Mouse (Mus musculus) hindbrain, embryonic 14.5 days (tissue): ENCODE data around the gene Top3a. TPM values are rescaled to one million over a fixed set of nuclear protein-coding genes. Genes with fewer than 3 reads are reported as not detected.

ENCODE experiments used
- ATAC-seq: fragments of 200-750 bp; cut with Nextera tagmentation; 2 replicates; pipeline ENCODE4 v1.8.0; 2017; ENCODE audit warnings: moderate number of reproducible peaks, mild to moderate bottlenecking, moderate TSS enrichment, moderate library complexity; ENCODE audit not compliant: low FRiP score
- DNase-seq: peaks from one replicate; pipeline ENCODE4 v3.0.0-alpha.2; 2015; ENCODE audit warnings: low spot score
- H3K27ac ChIP-seq: fragments of 300-500 bp; sonication (generic); 2 replicates; pipeline ENCODE4 v1.5.1; 2014; ENCODE audit warnings: mild to moderate bottlenecking, moderate library complexity
- H3K27me3 ChIP-seq: fragments of 300-500 bp; sonication (generic); 2 replicates; pipeline ENCODE4 v1.6.1; 2014; ENCODE audit warnings: mild to moderate bottlenecking, low read length, mixed read lengths; ENCODE audit not compliant: control insufficient read depth, insufficient read depth
- H3K36me3 ChIP-seq: fragments of 300-500 bp; sonication (generic); replicated peaks from 2 replicates; pipeline ENCODE4 v1.6.1; 2014; ENCODE audit not compliant: control insufficient read depth, insufficient read depth
- H3K4me1 ChIP-seq: fragments of 300-500 bp; sonication (generic); replicated peaks from 2 replicates; pipeline ENCODE4 v1.6.1; 2014; ENCODE audit warnings: antibody characterized with exemption, low read length, mixed read lengths; ENCODE audit not compliant: control insufficient read depth, insufficient read depth
- H3K4me2 ChIP-seq: fragments of 300-500 bp; sonication (generic); replicated peaks from 2 replicates; pipeline ENCODE4 v1.6.1; 2014; ENCODE audit warnings: mild to moderate bottlenecking, moderate library complexity
- H3K4me3 ChIP-seq: fragments of 300-500 bp; sonication (generic); replicated peaks from 2 replicates; pipeline ENCODE4 v1.5.1; 2014; ENCODE audit warnings: mild to moderate bottlenecking, low read length
- H3K9ac ChIP-seq: fragments of 300-500 bp; sonication (generic); 2 replicates; pipeline ENCODE4 v1.6.1; 2014
- H3K9me3 ChIP-seq: fragments of 300-500 bp; sonication (generic); 2 replicates; pipeline ENCODE4 v1.6.1; 2016; ENCODE audit warnings: low read length; ENCODE audit not compliant: control insufficient read depth
- WGBS: fragments of 180-500 bp; shearing (Covaris S2); extraction: QIAGEN DNeasy Blood & Tissue Kit; methylation state at CpG from one replicate; pipeline ENCODE4 v1.1.7; 2014; 5-methylcytosine and 5-hydroxymethylcytosine counted together
- polyA plus RNA-seq: library from polyadenylated mRNA; unstranded; fragments of >200 nt; fragmentation: Nextera tagmentation; extraction: Ambion mirVana; gene quantifications from 2 replicates; pipeline ENCODE4 v1.2.1, GENCODE M21; 2014

The Top3a gene
- polyA plus RNA-seq, 1 experiment from 2014 or later = 8.0 TPM

GRCm38 (mm10) chr11:60776107-60776828 lies 897 bp downstream of the Top3a start:
- Histone ChIP-seq H3K27me3 (no peaks in the 10 kb centered on the region), H3K9me3 (no peaks in the 10 kb centered on the region), H3K4me1 (peaks cover 54% of the 10 kb centered on the region), H3K27ac (peak overlapping the region; percentile 71), H3K4me3 (peak overlapping the region; percentile 80), H3K9ac (peak overlapping the region; percentile 81), H3K36me3 (peaks cover 26% of the 10 kb centered on the region), H3K4me2 (peak overlapping the region; percentile 93)
- WGBS = 5% methylated on average over 17 of the region's 17 CpGs
- ATAC-seq (no peak), DNase-seq (no peak)

- H3K4me1 ChIP-seq = peaks cover 47% of the 10 kb centered on the region
- peak overlapping the region; percentile 80 for H3K4me3 ChIP-seq
- H3K36me3 ChIP-seq = peaks cover 21% of the 10 kb centered on the region
- H3K9me3 ChIP-seq = no peaks in the 10 kb centered on the region
- ATAC-seq (no peak), DNase-seq (no peak)
- WGBS = 55% methylated on average over 6 of the region's 6 CpGs
- H3K27ac ChIP-seq = no peak overlapping the region
- no peaks in the 10 kb centered on the region for H3K27me3 ChIP-seq
- peak overlapping the region; percentile 93 for H3K4me2 ChIP-seq
- H3K9ac ChIP-seq = peak overlapping the region; percentile 81
Measured at GRCm38 (mm10) chr11:60775578-60775977, 1.6 kb downstream of the Top3a start.

GRCm38 (mm10) chr11:60774841-60775240 lies 2.3 kb downstream of the Top3a start:
- H3K4me3 ChIP-seq = no peak overlapping the region

GRCm38 (mm10) chr11:60774158-60774689 lies 2.9 kb downstream of the Top3a start:
- no peaks in the 10 kb centered on the region for H3K27me3 ChIP-seq
- H3K27ac ChIP-seq = no peak overlapping the region
- peaks cover 7% of the 10 kb centered on the region; the same call in 1 of the 2 replicates for H3K36me3 ChIP-seq
- no peak overlapping the region for H3K4me2 ChIP-seq
- DNase-seq = no peak
- 87% methylated on average over 3 of the region's 3 CpGs for WGBS
- peaks cover 33% of the 10 kb centered on the region for H3K4me1 ChIP-seq
- H3K9ac ChIP-seq = no peak overlapping the region
- no peak overlapping the region for H3K4me3 ChIP-seq
- no peaks in the 10 kb centered on the region for H3K9me3 ChIP-seq
- ATAC-seq = no peak

More at GRCm38 (mm10) chr11:60774841-60775240, 2.3 kb downstream of the Top3a start:
- ATAC-seq = no peak
- Histone ChIP-seq H3K4me1 (peaks cover 39% of the 10 kb centered on the region), H3K27me3 (no peaks in the 10 kb centered on the region), H3K36me3 (peaks cover 13% of the 10 kb centered on the region; the same call in 1 of the 2 replicates), H3K9ac (peak overlapping the region; percentile 81; the same call in 1 of the 2 replicates), H3K9me3 (no peaks in the 10 kb centered on the region), H3K27ac (no peak overlapping the region), H3K4me2 (no peak overlapping the region)
- DNase-seq = no peak
- WGBS = 93% methylated on average over 1 of the region's 1 CpGs

- WGBS = 82% methylated on average over 4 of the region's 4 CpGs
- DNase-seq = no peak
Measured at GRCm38 (mm10) chr11:60772161-60772560, 5.0 kb downstream of the Top3a start.

GRCm38 (mm10) chr11:60770776-60771175 lies 6.4 kb downstream of the Top3a start:
- no peaks in the 10 kb centered on the region for H3K36me3 ChIP-seq
- no peak overlapping the region for H3K4me3 ChIP-seq
- no peak overlapping the region for H3K27ac ChIP-seq
- no peak overlapping the region for H3K4me2 ChIP-seq
- DNase-seq (no peak), ATAC-seq (no peak)
- no peaks in the 10 kb centered on the region for H3K9me3 ChIP-seq
- H3K9ac ChIP-seq = no peak overlapping the region
- 78% methylated on average over 3 of the region's 3 CpGs for WGBS
- no peaks in the 10 kb centered on the region for H3K27me3 ChIP-seq
- peaks cover 10% of the 10 kb centered on the region for H3K4me1 ChIP-seq

More at GRCm38 (mm10) chr11:60772161-60772560, 5.0 kb downstream of the Top3a start:
- no peak for ATAC-seq
- Histone ChIP-seq H3K36me3 (no peaks in the 10 kb centered on the region), H3K4me2 (no peak overlapping the region), H3K4me3 (no peak overlapping the region), H3K9me3 (no peaks in the 10 kb centered on the region), H3K27me3 (no peaks in the 10 kb centered on the region), H3K27ac (no peak overlapping the region), H3K4me1 (peaks cover 19% of the 10 kb centered on the region), H3K9ac (no peak overlapping the region)

- Histone ChIP-seq H3K9ac (no peak overlapping the region), H3K9me3 (no peaks in the 10 kb centered on the region), H3K4me1 (no peaks in the 10 kb centered on the region), H3K4me2 (no peak overlapping the region), H3K36me3 (no peaks in the 10 kb centered on the region), H3K4me3 (no peak overlapping the region), H3K27ac (no peak overlapping the region), H3K27me3 (no peaks in the 10 kb centered on the region)
- WGBS = 94% methylated on average over 2 of the region's 2 CpGs
- no peak for DNase-seq
- ATAC-seq = no peak
Measured at GRCm38 (mm10) chr11:60769322-60769721, 7.8 kb downstream of the Top3a start.

GRCm38 (mm10) chr11:60766969-60767368 lies 10.2 kb downstream of the Top3a start:
- no peak overlapping the region for H3K9ac ChIP-seq
- ATAC-seq (no peak), DNase-seq (no peak)
- H3K27me3 ChIP-seq = no peaks in the 10 kb centered on the region
- H3K9me3 ChIP-seq = no peaks in the 10 kb centered on the region
- H3K4me1 ChIP-seq = no peaks in the 10 kb centered on the region
- no peak overlapping the region for H3K4me2 ChIP-seq
- no peak overlapping the region for H3K27ac ChIP-seq
- H3K36me3 ChIP-seq = peaks cover 4% of the 10 kb centered on the region
- H3K4me3 ChIP-seq = no peak overlapping the region
- WGBS = 89% methylated on average over 4 of the region's 4 CpGs

- no peak for DNase-seq
- 94% methylated on average over 3 of the region's 3 CpGs for WGBS
- no peak overlapping the region for H3K9ac ChIP-seq
- no peak for ATAC-seq
- H3K27ac ChIP-seq = no peak overlapping the region
- peaks cover 36% of the 10 kb centered on the region for H3K36me3 ChIP-seq
- H3K4me2 ChIP-seq = no peak overlapping the region
- H3K4me1 ChIP-seq = no peaks in the 10 kb centered on the region
- H3K9me3 ChIP-seq = no peaks in the 10 kb centered on the region
- no peak overlapping the region for H3K4me3 ChIP-seq
- no peaks in the 10 kb centered on the region for H3K27me3 ChIP-seq
Measured at GRCm38 (mm10) chr11:60761681-60762080, 15.5 kb downstream of the Top3a start.
